Mouse (Mus musculus) inflammation-experienced regulatory T-cells, adult 6 months (primary cell): ENCODE results near the gene Pkn3. TPM values are rescaled to one million over a fixed set of nuclear protein-coding genes. Genes with fewer than 3 reads are reported as not detected.

Source experiments
- polyA plus RNA-seq, 3 experiments: library from polyadenylated mRNA; unstranded; fragments of 100-300 nt; shearing (Covaris generic); gene quantifications; one replicate each; pipeline ENCODE4 v1.2.1; 2017

Gene Pkn3
- polyA plus RNA-seq, 3 experiments from 2014 or later = 0.59 to 0.91 (median 0.71) TPM

Other genes starting within 250 kb of the Pkn3 start
- 1 to 10 TPM in 1 of 3 experiments, under 1 TPM in 2; 0.46 to 3.9 (median 0.59) TPM for gene Cercam, start 208.5 kb upstream of the Pkn3 start, polyA plus RNA-seq
- 10 to 100 TPM; 47.8 to 56.0 (median 52.8) TPM for gene Odf2, start 188.5 kb upstream of the Pkn3 start, polyA plus RNA-seq
- 10 to 100 TPM; 43.0 to 70.2 (median 66.3) TPM for gene Gle1, start 142.3 kb upstream of the Pkn3 start, polyA plus RNA-seq
- gene Sptan1, start 112.1 kb upstream of the Pkn3 start, polyA plus RNA-seq = 10 to 100 TPM; 69.9 to 81.0 (median 75.6) TPM
- 1 to 10 TPM in 2 of 3 experiments, under 1 TPM in 1; 0.59 to 2.1 (median 1.1) TPM for gene Wdr34, start 28.8 kb upstream of the Pkn3 start, polyA plus RNA-seq
- gene Set, start 20.3 kb upstream of the Pkn3 start, polyA plus RNA-seq = 100 to 1,000 TPM; 374 to 393 (median 380) TPM
- gene Zdhhc12, start 16.0 kb downstream of the Pkn3 start, polyA plus RNA-seq = 10 to 100 TPM; 30.9 to 38.9 (median 31.7) TPM
- gene Zer1, start 46.9 kb downstream of the Pkn3 start, polyA plus RNA-seq = 10 to 100 TPM in 2 of 3 experiments, 1 to 10 TPM in 1; 9.1 to 29.1 (median 14.0) TPM
- 1 to 10 TPM; 6.5 to 9.0 (median 8.8) TPM for gene Tbc1d13, start 56.1 kb downstream of the Pkn3 start, polyA plus RNA-seq
- 1 to 10 TPM; 1.5 to 3.4 (median 3.4) TPM for gene Endog, start 93.8 kb downstream of the Pkn3 start, polyA plus RNA-seq
- 10 to 100 TPM; 22.8 to 37.1 (median 34.9) TPM for gene Spout1, start 100.8 kb downstream of the Pkn3 start, polyA plus RNA-seq
- 1 to 10 TPM; 6.0 to 8.8 (median 8.2) TPM for gene Kyat1, start 128.2 kb downstream of the Pkn3 start, polyA plus RNA-seq
- 10 to 100 TPM; 25.6 to 36.7 (median 33.1) TPM for gene Lrrc8a, start 160.0 kb downstream of the Pkn3 start, polyA plus RNA-seq
- gene Gm28035, start 162.9 kb downstream of the Pkn3 start, polyA plus RNA-seq = under 1 TPM in 2 of 3 experiments, not detected in 1; 0.16 to 0.17 TPM
- gene Phyhd1, start 188.5 kb downstream of the Pkn3 start, polyA plus RNA-seq = 1 to 10 TPM; 2.5 to 4.8 (median 4.3) TPM
- gene Gm28038, start 203.4 kb downstream of the Pkn3 start, polyA plus RNA-seq = 1 to 10 TPM in 1 of 3 experiments, not detected in 2; 7.1 TPM
- gene Dolk, start 208.7 kb downstream of the Pkn3 start, polyA plus RNA-seq = 10 to 100 TPM; 10.8 to 14.6 (median 10.9) TPM
- gene Nup188, start 208.7 kb downstream of the Pkn3 start, polyA plus RNA-seq = 10 to 100 TPM; 26.4 to 30.2 (median 26.9) TPM